Mouse (Mus musculus): Measurements from ENCODE around the gene Myh7.

GRCm38 (mm10) chr14:54988882-54989281, 5.5 kb downstream of the Myh7 start:
- TF ChIP-seq TAL1 (conservative IDR thresholded peaks at IDR 0.05; ENCODE audit: low read depth, low read length) (no peak), CTCF (IDR thresholded peaks at IDR 0.05; ENCODE audit: low read depth, low read length) (no peak), GATA1 (IDR thresholded peaks at IDR 0.05; ENCODE audit: borderline replicate concordance, low read length) (no peak)
